Mouse (Mus musculus): ENCODE measurements around the gene Mrm1. TPM values are rescaled to one million over a fixed set of nuclear protein-coding genes. Genes with fewer than 3 reads are reported as not detected.

The Mrm1 gene
- polyA plus RNA-seq, 1 experiment from 2014 or later = 14.3 TPM

DNA sequence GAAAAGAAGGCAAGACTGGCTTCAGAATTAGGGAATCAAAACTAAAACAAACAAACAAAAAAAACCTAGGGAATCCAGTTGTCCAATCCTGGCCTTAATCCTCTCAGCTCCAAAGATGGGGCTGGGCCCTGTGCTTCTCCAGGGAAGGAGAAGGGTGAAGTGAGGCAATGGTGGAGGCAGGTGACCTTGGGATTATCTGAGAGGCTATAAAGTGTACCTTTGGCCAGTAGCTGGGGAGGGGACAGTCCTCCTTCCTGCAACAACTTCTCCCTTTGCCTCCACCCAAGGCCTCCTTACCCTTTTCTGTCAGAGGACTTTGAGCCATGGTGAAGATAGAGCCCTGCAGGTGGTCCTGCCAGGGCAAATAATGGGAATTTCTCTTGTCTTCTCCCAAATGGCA lies 8.2 kb upstream of the Mrm1 start:
- ATAC-seq (replicated peaks) = no peak
- Histone ChIP-seq H3K27me3 (no peaks in the 10 kb centered on the region), H3K9ac (replicated peaks) (no peak overlapping the region), H3K9me3 (no peaks in the 10 kb centered on the region), H3K4me2 (replicated peaks) (no peak overlapping the region), H3K4me3 (no peak overlapping the region), H3K27ac (replicated peaks) (no peak overlapping the region), H3K4me1 (peaks cover 14% of the 10 kb centered on the region), H3K36me3 (peaks cover 17% of the 10 kb centered on the region)

DNA sequence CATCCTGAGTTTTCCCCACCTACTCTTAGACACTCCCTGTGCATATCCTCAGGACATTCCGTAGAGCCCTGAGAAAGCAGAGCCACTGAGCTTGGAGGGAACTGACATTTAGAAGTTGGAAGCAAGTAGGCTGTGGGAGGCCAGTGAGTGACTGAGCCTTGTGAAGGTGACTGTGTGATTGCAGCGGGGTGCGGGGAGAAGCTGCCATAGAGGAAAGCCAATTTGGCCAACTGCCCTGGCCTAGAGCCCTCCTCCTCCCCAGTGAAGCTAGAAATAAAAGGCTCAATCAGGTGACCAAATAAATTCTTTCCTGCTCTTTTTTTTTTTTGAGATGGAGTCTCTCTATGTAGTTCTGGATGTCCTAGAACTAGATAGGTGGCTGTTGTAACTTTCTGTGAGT lies 6.9 kb upstream of the Mrm1 start:
- Histone ChIP-seq H3K36me3 (peaks cover 8% of the 10 kb centered on the region; the same call in 1 of the 2 replicates), H3K9ac (replicated peaks) (no peak overlapping the region), H3K27me3 (no peaks in the 10 kb centered on the region), H3K9me3 (no peaks in the 10 kb centered on the region), H3K4me2 (replicated peaks) (no peak overlapping the region), H3K4me3 (no peak overlapping the region), H3K27ac (replicated peaks) (no peak overlapping the region), H3K4me1 (peaks cover 14% of the 10 kb centered on the region)
- ATAC-seq (replicated peaks) = no peak
- WGBS = 55% methylated on average over 3 of the region's 3 CpGs

DNA sequence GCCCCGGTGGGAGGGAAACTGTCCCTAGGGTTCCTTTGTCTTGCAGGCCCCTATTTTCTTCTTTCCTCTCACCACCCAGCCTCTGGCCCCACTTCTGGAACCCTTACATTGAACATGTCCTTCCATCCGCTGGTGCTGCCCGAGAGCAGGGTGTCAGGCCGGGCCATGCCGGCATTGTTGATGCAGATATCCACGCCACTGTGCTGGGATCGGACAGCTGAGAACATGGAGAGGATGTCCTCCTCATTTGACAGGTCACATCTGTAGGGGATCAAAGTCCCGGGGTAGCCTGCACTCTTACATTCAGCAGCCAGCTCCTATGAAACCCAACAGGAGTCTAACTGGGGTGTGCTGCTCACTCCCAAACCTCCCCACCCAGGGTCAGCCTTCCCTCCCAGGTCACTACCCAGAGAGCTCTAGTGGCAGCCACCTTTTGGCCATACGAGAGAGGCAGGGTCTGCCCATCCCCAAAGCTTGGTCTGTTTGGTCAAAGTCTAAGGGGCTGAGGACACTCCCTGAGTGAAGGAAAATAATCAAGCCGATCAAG lies 6.0 kb upstream of the Mrm1 start:
- Histone ChIP-seq H3K27ac (replicated peaks) (no peak overlapping the region), H3K9me3 (no peaks in the 10 kb centered on the region), H3K9ac (replicated peaks) (no peak overlapping the region), H3K36me3 (peaks cover 5% of the 10 kb centered on the region; the same call in 1 of the 2 replicates), H3K4me2 (replicated peaks) (no peak overlapping the region), H3K4me3 (no peak overlapping the region), H3K27me3 (no peaks in the 10 kb centered on the region), H3K4me1 (peaks cover 14% of the 10 kb centered on the region)
- no peak for ATAC-seq (replicated peaks)
- WGBS = 88% methylated on average over 10 of the region's 10 CpGs

DNA sequence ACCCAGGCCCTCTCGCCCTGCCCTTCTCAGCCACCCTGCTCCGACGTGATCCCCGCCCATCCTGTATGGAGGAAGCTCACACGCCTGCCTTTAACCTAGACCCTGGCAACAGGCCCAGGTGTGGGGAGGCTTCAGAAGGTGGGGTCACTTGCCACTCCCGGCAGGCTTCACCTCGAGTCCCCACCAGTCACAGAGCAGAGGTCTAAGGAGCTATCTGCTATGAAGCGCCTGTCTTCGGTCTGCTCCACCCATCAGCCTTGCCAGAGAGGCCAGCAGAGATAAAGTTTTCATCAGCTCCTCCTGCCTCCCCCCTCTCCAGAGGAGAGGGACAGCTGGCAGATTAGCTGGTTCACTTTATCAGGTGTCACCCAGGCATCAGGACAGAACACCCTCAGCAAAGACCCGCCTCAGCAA lies 4.2 kb upstream of the Mrm1 start:
- Histone ChIP-seq H3K4me1 (peaks cover 6% of the 10 kb centered on the region), H3K9me3 (no peaks in the 10 kb centered on the region), H3K36me3 (no peaks in the 10 kb centered on the region), H3K27me3 (no peaks in the 10 kb centered on the region), H3K9ac (replicated peaks) (no peak overlapping the region), H3K27ac (replicated peaks) (no peak overlapping the region), H3K4me2 (replicated peaks) (no peak overlapping the region), H3K4me3 (no peak overlapping the region)
- 66% methylated on average over 10 of the region's 10 CpGs for WGBS
- ATAC-seq (replicated peaks) = no peak

DNA sequence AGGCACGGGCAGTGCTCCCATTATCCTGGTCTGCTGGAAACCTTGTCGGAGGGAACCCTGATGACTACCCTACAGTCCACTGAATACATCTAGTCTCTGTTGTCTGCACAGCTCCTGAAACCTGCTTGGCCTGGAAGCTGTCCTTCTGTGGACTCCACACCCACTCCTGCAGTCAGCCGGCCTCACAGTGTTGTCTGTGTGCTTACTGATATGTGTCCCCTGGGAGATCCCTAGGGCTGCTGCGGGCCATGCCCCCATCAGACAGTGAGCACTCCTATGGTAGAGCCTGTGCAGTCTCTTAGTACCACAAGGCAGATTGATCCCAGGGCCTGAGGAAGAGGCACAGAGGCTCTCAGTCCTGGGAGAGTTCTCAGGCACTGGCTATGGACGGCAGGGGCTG lies 3.2 kb upstream of the Mrm1 start:
- Histone ChIP-seq H3K9ac (replicated peaks) (no peak overlapping the region), H3K9me3 (no peaks in the 10 kb centered on the region), H3K4me3 (no peak overlapping the region), H3K4me1 (peaks cover 5% of the 10 kb centered on the region; the same call in 1 of the 2 replicates), H3K36me3 (no peaks in the 10 kb centered on the region), H3K27ac (replicated peaks) (no peak overlapping the region), H3K4me2 (replicated peaks) (no peak overlapping the region), H3K27me3 (no peaks in the 10 kb centered on the region)
- ATAC-seq (replicated peaks) = no peak
- WGBS = 84% methylated on average over 5 of the region's 5 CpGs

DNA sequence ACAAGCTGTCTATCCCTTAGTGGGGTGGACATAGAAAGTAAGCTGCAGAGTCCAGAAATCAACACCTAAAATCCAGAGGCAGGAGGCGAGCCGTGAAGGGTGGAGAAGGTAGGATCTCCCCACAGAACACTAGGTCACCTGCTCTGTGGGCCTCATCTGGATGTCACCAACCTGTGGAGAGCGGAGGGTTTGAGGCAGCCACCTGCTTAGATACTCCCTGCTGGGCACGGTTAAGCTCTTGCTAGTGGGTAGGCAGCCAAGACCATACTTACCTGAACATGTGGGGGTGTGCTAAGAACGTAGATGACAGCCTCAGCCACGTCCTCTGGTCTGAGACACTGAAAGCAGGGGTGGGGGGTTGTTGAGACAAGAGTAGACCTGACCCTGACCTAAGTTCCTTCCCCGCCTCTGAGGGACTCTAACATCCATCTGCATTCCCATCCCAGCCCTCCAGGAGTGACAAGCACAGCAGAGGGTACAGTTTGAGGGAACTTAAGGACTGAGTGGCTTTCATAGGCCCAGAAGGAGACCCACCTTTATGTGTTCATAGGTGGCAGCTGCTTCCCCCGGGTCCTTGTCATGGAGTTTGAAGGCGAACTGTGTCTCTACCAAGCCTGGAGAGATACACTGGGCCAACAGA lies 1.9 kb upstream of the Mrm1 start:
- Histone ChIP-seq H3K4me1 (peaks cover 5% of the 10 kb centered on the region; the same call in 1 of the 2 replicates), H3K27ac (replicated peaks) (no peak overlapping the region), H3K9me3 (no peaks in the 10 kb centered on the region), H3K27me3 (no peaks in the 10 kb centered on the region), H3K4me3 (no peak overlapping the region), H3K36me3 (no peaks in the 10 kb centered on the region), H3K9ac (replicated peaks) (no peak overlapping the region), H3K4me2 (replicated peaks) (no peak overlapping the region)
- no peak for ATAC-seq (replicated peaks)
- WGBS = 90% methylated on average over 9 of the region's 9 CpGs

DNA sequence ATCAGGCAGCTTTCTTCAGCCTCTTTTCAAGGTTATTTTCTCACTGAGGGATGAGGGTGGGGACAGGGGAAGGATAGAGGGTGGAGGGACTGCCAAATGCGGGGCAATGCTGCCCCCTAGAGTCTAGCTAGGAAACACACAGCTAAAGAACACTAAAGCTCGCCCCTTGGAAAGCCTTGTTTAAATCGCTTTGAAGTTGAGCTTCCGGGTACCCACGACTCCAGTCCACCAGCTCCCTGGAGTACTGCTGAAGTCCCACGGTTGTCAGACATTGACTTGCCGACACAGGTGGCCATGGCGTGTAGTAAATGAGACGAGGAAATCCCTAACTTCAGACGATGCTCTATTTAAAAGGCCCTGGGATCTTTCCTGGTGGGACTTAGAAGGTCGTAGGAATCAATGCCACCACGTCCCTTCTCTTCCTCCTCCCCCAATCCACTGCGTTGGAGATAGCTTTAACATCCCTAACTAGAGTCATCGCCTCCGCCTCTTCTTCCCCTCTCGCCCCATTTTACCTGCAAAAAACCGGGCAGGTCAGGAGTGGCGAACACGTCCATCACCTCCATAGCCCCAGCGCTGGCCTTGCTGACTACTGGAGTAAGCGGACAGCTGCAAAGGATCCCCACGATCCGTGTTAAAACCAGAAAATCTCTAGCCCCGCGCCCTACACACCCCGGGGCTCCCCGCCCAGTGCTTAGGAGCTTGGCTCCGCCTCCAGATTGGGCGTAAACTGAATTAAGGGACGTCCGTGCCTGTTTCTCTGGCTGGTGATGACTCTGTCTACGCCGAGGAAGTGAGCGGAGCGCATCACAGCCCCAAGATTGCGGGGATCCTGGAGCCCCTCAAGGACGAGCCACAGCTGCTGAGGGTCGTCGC lies 992 bp downstream of the Mrm1 start:
- Histone ChIP-seq H3K27me3 (no peaks in the 10 kb centered on the region), H3K4me3 (peak overlapping the region; percentile 60), H3K4me1 (peaks cover 5% of the 10 kb centered on the region; the same call in 1 of the 2 replicates), H3K9me3 (no peaks in the 10 kb centered on the region), H3K36me3 (no peaks in the 10 kb centered on the region), H3K9ac (replicated peaks) (peak overlapping the region; percentile 61), H3K4me2 (replicated peaks) (peak overlapping the region; percentile 90), H3K27ac (replicated peaks) (peak overlapping the region; percentile 50; the same call in 1 of the 2 replicates)
- WGBS = under 1% methylated on average over 39 of the region's 39 CpGs
- peak; percentile 59 for ATAC-seq (replicated peaks)

DNA sequence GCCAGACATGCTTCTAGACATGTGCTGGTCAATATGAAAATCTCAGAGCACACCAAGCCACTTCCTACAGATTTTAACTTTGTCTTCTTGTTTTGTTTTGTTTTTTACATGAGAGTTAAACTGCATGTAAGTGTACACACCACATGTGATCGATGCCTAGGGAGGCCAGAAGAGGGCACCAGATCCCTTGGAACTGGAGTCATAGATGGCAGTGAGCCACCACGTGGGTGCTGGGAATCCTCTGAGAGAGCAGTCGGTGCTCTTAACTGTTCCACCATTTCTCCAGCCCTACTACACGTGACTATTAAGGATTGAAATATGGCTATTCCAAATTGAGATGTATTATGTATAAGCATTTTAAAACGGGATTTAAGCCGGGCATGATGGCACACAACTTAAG lies 2.0 kb downstream of the Mrm1 start:
- no peak for ATAC-seq (replicated peaks)
- Histone ChIP-seq H3K4me3 (no peak overlapping the region), H3K27ac (replicated peaks) (no peak overlapping the region), H3K9me3 (no peaks in the 10 kb centered on the region), H3K9ac (replicated peaks) (no peak overlapping the region), H3K36me3 (no peaks in the 10 kb centered on the region), H3K4me1 (peaks cover 5% of the 10 kb centered on the region; the same call in 1 of the 2 replicates), H3K27me3 (no peaks in the 10 kb centered on the region), H3K4me2 (replicated peaks) (no peak overlapping the region)
- 85% methylated on average over 6 of the region's 6 CpGs for WGBS

DNA sequence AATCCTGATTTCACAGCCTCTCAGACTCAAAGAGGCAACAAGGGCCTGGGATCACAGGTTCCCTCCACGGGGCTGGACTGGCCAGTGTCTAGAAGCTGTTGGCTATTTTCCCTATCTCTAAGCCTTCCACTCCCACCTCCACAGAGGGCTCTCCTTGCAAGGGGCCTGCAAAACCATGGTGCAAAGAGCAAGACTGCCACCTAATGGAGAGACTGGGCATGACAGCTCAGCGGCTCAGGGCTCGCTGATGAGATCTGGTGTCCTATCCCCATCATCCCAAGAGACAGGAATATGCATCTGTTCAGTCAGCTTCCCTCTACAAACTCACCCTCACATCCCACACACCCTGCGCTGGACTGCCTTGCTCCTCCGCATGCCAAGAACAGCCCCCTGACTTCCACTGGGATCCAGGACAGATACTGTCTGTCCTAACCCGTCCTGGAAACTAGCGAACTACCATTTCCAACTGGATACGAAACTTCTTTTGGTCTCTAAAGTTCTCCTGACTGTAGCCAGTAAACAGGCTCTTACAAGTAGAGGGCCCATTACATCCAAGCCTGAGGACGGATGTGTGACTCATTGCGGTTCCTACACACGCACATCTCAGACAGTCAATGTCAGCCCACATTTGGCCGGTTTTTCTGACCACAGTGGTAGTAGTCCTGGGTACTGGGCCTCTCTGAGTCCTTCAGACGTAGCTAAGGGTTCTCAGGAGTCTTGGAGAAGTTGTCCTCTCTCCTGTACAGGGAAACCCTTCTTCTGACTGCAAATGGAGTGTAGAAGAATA lies 5.4 kb downstream of the Mrm1 start:
- Histone ChIP-seq H3K4me3 (no peak overlapping the region), H3K36me3 (no peaks in the 10 kb centered on the region), H3K27ac (replicated peaks) (no peak overlapping the region), H3K27me3 (no peaks in the 10 kb centered on the region), H3K4me2 (replicated peaks) (no peak overlapping the region), H3K4me1 (peaks cover 5% of the 10 kb centered on the region; the same call in 1 of the 2 replicates), H3K9me3 (no peaks in the 10 kb centered on the region), H3K9ac (replicated peaks) (no peak overlapping the region)
- 60% methylated on average over 13 of the region's 13 CpGs for WGBS
- no peak; the same call in 1 of the 2 replicates for ATAC-seq (replicated peaks)

DNA sequence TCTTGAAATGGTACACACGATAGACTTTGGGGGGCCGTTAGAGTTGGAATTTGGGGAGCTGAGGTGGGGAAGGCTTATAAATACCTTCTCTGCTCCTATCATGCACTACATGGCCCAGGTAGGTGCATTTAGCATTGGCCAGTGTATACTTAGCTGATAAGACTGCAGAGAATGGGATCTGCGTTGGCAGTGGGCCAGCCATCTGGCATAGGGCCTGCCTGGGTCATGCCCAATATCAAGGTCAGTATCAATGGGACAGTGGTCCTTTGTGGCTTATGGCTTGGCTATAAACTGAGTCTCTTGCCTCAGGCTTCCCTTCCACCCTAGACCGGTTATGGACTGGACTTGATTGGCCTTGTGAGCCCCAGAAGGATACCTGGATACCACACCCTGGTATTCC lies 14.9 kb downstream of the Mrm1 start:
- H3K4me2 ChIP-seq (replicated peaks) = no peak overlapping the region
- no peak overlapping the region for H3K4me3 ChIP-seq
- H3K27me3 ChIP-seq = no peaks in the 10 kb centered on the region
- 95% methylated on average over 4 of the region's 4 CpGs for WGBS
- H3K36me3 ChIP-seq = no peaks in the 10 kb centered on the region
- no peak overlapping the region for H3K9ac ChIP-seq (replicated peaks)
- H3K27ac ChIP-seq (replicated peaks) = no peak overlapping the region
- no peaks in the 10 kb centered on the region for H3K9me3 ChIP-seq
- no peaks in the 10 kb centered on the region for H3K4me1 ChIP-seq
- no peak for ATAC-seq (replicated peaks)

DNA sequence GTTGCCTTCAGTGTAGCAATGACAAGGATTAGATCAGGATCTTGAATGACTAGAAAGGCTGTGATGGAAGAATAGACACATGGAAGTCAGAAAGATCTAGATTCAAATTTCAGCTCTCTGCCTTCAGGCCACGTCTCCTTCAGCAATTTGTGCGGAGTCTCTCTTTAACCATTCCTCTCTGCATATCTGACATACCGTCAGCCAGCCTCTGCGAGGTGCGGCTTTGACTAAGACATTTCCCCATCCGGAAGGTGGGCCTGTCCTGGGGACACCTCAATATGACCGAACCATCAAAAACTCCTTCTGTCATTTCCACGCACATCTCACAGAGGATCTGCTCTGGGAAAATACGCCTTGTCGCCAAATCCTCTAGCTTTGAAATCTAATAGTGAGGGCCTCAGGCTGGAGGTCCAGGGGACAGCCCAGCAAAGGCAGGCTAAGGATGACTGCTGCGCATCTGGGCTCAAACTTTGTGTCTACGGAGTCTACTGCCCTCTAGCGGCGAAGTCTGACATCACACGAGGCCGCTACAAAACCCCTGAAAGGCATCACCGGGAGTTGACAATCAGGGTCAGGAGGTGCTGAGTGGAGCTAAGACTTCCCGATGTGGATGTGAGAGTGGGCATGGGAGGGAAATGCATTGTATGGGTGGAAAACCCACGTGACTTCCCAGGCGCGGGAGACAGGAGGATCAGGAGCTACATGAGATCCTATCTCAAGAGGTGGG lies 21.5 kb downstream of the Mrm1 start:
- WGBS = 20% methylated on average over 21 of the region's 21 CpGs
- Histone ChIP-seq H3K4me2 (replicated peaks) (no peak overlapping the region), H3K36me3 (no peaks in the 10 kb centered on the region), H3K4me3 (no peak overlapping the region), H3K9ac (replicated peaks) (no peak overlapping the region), H3K4me1 (peaks cover 5% of the 10 kb centered on the region; the same call in 1 of the 2 replicates), H3K27me3 (peaks cover 38% of the 10 kb centered on the region), H3K27ac (replicated peaks) (no peak overlapping the region), H3K9me3 (no peaks in the 10 kb centered on the region)
- peak; percentile 44; the same call in 1 of the 2 replicates for ATAC-seq (replicated peaks)
